Mouse (Mus musculus) adrenal gland, adult 2 months (tissue): ENCODE measurements around the gene Tex2. TPM values are rescaled to one million over a fixed set of nuclear protein-coding genes. Genes with fewer than 3 reads are reported as not detected.

Experiments used
- DNase-seq: peaks from one replicate; pipeline ENCODE4 v3.0.0; 2021
- polyA plus RNA-seq: library from polyadenylated mRNA; depleted of rRNA; stranded (reverse); fragments of >200 nt; gene quantifications from 2 replicates; pipeline ENCODE4 v1.2.3, GENCODE M21; 2012
- total RNA-seq, 2 experiments: library from RNA; stranded (reverse); gene quantifications; 2 replicates each; pipeline ENCODE4 v1.2.3; 2021

The Tex2 gene
- total and polyA plus RNA-seq, 3 experiments = 15.8 to 55.5 (median 54.0) TPM

- no peak for DNase-seq
These were observed 126.1 kb downstream of the Tex2 start for GRCm38 (mm10) chr11:106486866-106487732.

GRCm38 (mm10) chr11:106486042-106486865 lies 127.0 kb downstream of the Tex2 start:
- peak; percentile 54 for DNase-seq

- DNase-seq = no peak
These were observed 127.6 kb downstream of the Tex2 start for GRCm38 (mm10) chr11:106485611-106486010.

- DNase-seq = no peak
These were observed 128.3 kb downstream of the Tex2 start for GRCm38 (mm10) chr11:106484875-106485274.

GRCm38 (mm10) chr11:106482867-106483266 lies 130.4 kb downstream of the Tex2 start:
- no peak for DNase-seq

- no peak for DNase-seq
These were observed 131.6 kb downstream of the Tex2 start for GRCm38 (mm10) chr11:106481651-106482050.

- DNase-seq = no peak
These were observed 132.7 kb downstream of the Tex2 start for GRCm38 (mm10) chr11:106480530-106480885.

GRCm38 (mm10) chr11:106479619-106480529 lies 133.3 kb downstream of the Tex2 start:
- no peak for DNase-seq

GRCm38 (mm10) chr11:106478745-106479144 lies 134.5 kb downstream of the Tex2 start:
- no peak for DNase-seq

GRCm38 (mm10) chr11:106477505-106478160 lies 135.6 kb downstream of the Tex2 start:
- no peak for DNase-seq

- no peak for DNase-seq
These were observed 137.9 kb downstream of the Tex2 start for GRCm38 (mm10) chr11:106475309-106475708.

- DNase-seq = no peak
These were observed 141.6 kb downstream of the Tex2 start for GRCm38 (mm10) chr11:106471629-106472028.

GRCm38 (mm10) chr11:106468509-106468908 lies 144.7 kb downstream of the Tex2 start:
- DNase-seq = no peak

GRCm38 (mm10) chr11:106465932-106466331 lies 147.3 kb downstream of the Tex2 start:
- no peak for DNase-seq

- DNase-seq = no peak
These were observed 147.7 kb downstream of the Tex2 start for GRCm38 (mm10) chr11:106465545-106465903.

- DNase-seq = no peak
These were observed 148.3 kb downstream of the Tex2 start for GRCm38 (mm10) chr11:106464681-106465544.

GRCm38 (mm10) chr11:106463845-106464244 lies 149.4 kb downstream of the Tex2 start:
- DNase-seq = no peak

GRCm38 (mm10) chr11:106462309-106462708 lies 150.9 kb downstream of the Tex2 start:
- DNase-seq = no peak

- DNase-seq = no peak
These were observed 151.9 kb downstream of the Tex2 start for GRCm38 (mm10) chr11:106461145-106461932.

GRCm38 (mm10) chr11:106460671-106461070 lies 152.6 kb downstream of the Tex2 start:
- DNase-seq = no peak
